Mouse (Mus musculus): ENCODE measurements around the gene 1700061G19Rik.
A peak's percentile ranks its signal among the peaks of the same experiment; 100 is the strongest.
"Not testable (repeated sequence)": the region's sequence is repeated elsewhere in the genome, so short reads cannot be mapped to it uniquely, and the experiment has no call there.

The 1700061G19Rik gene

GRCm38 (mm10) chr17:56871767-56872166, 3.5 kb upstream of the 1700061G19Rik start:
- DNase-seq (ENCODE audit: low read depth, low spot score), result no peak

DNA sequence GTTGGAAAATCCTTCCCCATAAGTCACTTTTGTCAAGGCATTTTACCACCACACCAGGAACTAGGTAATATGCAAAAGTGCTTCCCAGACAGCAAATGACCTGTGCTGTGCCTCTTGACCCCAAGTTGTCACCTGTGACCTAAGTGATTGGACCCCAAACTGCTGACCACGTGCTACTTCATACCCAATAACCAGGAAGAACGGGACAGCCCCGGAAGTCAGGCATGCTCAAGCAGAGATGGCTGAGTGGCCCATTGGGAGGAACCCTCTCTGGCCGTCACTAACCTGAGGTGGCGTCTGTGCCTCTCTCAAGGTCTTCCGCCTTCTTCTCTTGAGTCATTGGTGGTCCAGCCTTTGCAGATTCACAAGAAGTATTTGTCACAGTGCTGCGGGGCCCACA, 2.8 kb upstream of the 1700061G19Rik start:
- no peak for DNase-seq (ENCODE audit: low read depth, low spot score)

- DNase-seq (ENCODE audit: low read depth, low spot score), result no peak
These were observed 1.0 kb upstream of the 1700061G19Rik start, which contains the start of gene Acsbg2 for GRCm38 (mm10) chr17:56874237-56874636. Gene Acsbg2 (minus strand): TSS chr17:56874447.

GRCm38 (mm10) chr17:56876465-56876864, 1.2 kb downstream of the 1700061G19Rik start:
- no peak for DNase-seq (ENCODE audit: low read depth, low spot score)

DNA sequence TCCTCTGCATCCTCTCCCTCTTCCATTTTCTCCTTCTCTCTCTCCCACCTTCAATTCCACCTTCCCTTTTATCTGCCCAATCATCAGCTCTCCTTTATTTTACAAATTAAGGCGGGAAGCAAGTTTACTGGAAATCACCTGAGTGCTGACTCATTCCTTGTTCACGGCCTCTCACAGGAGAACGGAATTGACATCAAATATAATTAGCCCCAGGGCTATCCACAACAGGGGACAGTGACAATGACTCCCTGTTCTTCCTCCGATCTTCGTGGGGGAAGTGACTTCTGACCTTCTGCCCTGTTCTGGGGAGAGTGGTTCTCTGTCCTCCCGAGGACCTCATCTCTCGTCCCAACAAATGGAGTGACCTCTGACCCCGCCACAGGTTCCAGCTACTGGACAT, 1.7 kb downstream of the 1700061G19Rik start:
- DNase-seq (ENCODE audit: low read depth, low spot score), result no peak

DNA sequence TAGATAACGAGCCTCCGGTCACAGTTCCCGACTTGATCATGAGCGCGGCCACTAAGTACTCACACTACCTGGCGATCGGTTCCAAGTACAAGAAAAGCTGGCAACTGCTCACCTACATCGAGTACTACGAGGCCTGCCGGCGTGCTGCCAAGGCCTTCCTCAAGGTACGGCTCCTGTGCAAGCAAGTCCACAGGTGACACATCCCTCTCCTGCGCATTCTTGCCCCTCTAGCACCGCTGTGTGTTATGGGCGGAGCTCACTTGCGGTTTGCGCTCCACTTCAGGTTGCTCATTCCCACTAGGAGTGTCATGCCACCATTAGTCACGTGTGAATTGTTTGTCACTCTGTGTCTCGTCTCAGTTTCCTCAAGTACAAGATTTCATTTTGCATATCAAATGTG, 2.1 kb downstream of the 1700061G19Rik start:
- DNase-seq (ENCODE audit: low read depth, low spot score), result no peak

DNA sequence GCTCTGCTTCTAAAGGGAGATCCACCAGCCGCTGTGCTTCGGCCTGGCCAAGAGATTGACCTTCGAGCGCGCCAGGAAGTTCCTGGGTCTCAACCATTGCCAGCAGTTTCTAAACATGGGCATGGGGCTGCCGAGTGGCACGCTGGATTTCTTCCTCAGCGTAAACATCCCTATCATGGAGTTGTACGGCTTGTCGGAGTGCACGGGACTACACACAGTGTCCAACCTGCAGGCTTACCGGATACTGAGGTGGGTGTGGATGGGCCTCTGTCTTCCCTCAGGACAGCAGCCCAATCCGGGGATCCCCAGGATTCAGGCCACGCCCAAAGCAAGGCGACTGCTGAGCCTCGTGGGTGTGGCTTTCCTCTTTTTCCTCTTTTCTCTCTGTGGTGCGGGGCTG, 8.3 kb downstream of the 1700061G19Rik start:
- DNase-seq (ENCODE audit: low read depth, low spot score), result no peak

DNA sequence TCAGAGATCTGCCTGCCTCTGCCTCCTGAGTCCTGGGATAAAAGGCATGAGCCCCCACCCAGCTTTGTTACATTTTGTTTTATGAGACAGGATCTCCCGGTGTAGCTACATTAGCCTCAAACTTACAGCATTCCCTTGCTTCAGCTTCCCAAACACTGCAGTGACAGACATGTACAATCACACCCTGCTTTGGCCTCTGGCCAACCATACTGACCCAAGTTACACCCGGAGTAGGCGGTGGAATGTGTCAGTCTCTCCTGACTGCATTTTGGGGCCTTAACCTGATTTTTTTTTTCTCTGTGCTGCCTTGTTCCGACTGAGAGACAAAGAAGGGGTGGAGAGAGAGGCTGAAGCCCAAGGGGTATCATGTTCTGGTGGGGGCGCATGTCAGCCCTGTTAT, 9.1 kb downstream of the 1700061G19Rik start:
- no peak for DNase-seq (ENCODE audit: low read depth, low spot score)

DNA sequence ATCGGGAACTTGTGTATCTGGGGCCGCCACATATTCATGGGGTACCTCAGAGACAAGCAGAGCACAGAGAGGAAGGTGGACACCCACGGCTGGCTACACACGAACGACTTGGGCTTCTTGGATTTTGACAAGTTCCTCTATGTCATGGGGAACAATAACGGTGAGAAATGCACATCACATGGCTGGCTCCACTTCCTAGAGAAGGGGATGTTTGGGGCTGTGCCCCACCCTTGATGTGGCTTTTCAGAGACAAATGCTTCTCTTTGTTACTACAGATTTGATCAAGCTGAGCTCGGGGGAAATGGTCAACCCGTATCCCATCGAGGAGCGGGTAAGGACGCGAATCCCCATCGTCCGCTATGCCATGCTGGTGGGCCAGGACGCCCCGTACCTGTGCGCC, 9.5 kb downstream of the 1700061G19Rik start:
- DNase-seq (ENCODE audit: low read depth, low spot score), result no peak

GRCm38 (mm10) chr17:56888050-56888449, 12.8 kb downstream of the 1700061G19Rik start:
- no peak for DNase-seq (ENCODE audit: low read depth, low spot score)

DNA sequence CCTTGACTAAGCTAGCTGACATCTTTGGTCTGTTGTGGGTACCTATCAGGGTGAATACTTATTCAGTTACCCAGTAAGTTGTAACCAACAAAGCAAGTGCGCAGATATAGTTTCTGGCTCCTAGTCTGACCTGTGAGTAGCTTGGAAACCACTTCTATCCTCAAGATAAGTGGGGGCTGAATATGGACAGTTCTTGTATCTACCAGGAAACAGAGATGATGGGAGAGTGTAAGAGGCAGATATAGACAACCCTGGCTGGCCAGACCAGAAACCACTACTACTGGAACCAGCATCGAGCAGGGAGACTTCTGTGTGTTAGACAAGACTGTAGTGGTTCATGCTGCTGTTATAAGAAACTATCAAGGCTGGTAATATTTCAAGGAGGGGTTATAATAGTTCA, 14.7 kb downstream of the 1700061G19Rik start:
- DNase-seq (ENCODE audit: low read depth, low spot score), result no peak

- no peak for DNase-seq (ENCODE audit: low read depth, low spot score)
These were observed 20.2 kb downstream of the 1700061G19Rik start for GRCm38 (mm10) chr17:56895368-56895918.

DNA sequence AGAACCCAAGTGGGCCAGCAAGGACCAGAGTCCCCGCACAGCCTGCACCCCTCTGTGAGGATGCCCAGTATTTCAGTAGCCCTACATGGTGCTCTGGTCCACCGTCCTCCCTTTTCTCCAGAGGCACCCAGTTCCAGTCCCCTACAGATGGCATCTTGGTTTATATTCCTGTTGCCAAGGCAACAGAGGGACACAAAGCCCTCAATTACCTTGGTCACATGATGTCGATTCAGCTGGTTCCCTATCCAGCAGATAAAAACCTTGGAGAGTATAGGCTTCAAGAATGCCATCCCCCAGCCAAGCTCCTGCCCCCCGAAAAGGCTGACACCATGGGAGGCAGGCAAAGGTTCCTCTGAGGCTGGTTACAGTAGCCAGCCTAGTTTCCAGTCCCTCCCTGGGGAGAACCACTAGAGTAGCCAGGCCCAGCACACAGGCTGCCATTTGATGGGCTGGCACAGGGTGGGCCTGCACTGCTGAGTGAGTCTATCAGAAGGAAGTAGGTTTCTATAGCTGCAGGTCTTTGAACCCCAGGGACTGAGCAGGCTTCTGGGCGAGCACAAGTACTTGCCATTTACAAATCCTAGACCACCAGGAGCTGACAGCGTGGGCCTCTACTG, 21.3 kb downstream of the 1700061G19Rik start:
- peak; percentile 42 for DNase-seq (ENCODE audit: low read depth, low spot score)

GRCm38 (mm10) chr17:56897630-56898195, 22.4 kb downstream of the 1700061G19Rik start:
- DNase-seq (ENCODE audit: low read depth, low spot score), result no peak

GRCm38 (mm10) chr17:56902698-56903097, 27.4 kb downstream of the 1700061G19Rik start:
- no peak for DNase-seq (ENCODE audit: low read depth, low spot score)

DNA sequence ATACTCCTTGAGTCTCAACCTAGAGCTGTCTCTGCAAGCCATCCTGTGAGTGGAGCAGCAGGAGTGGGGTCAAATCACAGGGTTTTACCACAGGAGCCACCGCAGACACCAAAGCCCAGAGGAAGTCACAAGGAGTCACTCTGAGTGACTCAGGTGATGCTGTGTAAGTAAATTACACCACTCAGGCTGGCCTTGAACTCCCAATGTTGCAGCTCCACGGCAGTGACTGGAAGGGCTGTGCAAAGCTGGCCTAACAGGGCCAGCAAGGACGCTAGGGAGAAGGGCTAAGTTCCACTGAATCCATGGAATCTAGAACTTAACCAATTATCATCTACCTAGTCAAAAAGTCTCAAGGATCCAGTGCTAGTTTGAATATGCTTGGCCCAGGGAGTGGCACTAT, 30.9 kb downstream of the 1700061G19Rik start:
- DNase-seq (ENCODE audit: low read depth, low spot score), result no peak

DNA sequence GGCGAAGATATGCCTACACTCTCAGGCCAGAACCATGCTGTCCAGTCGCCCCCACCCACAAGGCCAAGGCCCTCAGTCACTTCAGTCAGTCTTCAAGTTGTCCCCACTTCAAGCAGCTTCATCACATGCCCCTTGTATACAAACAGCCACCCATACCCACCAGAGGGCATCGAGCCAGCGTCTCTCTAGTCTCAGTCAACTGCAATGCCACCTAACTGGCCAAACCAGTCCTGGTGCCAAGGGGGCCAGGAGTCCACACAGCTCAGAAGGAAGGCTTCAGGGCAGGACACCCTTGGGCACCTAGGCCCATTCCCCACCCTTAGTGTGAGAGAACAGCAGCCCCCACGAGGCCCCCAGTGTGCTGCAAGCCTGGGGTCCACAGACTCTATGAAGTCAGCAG, 31.8 kb downstream of the 1700061G19Rik start:
- no peak for DNase-seq (ENCODE audit: low read depth, low spot score)

- DNase-seq (ENCODE audit: low read depth, low spot score), result no peak
These were observed 32.6 kb downstream of the 1700061G19Rik start for GRCm38 (mm10) chr17:56907887-56908286.

GRCm38 (mm10) chr17:56909764-56910163, 34.5 kb downstream of the 1700061G19Rik start:
- DNase-seq (ENCODE audit: low read depth, low spot score), result not testable (repeated sequence)

- DNase-seq (ENCODE audit: low read depth, low spot score), result no peak
These were observed 37.7 kb downstream of the 1700061G19Rik start for GRCm38 (mm10) chr17:56913023-56913422.

GRCm38 (mm10) chr17:56913444-56913843, 38.2 kb downstream of the 1700061G19Rik start:
- DNase-seq (ENCODE audit: low read depth, low spot score), result no peak

DNA sequence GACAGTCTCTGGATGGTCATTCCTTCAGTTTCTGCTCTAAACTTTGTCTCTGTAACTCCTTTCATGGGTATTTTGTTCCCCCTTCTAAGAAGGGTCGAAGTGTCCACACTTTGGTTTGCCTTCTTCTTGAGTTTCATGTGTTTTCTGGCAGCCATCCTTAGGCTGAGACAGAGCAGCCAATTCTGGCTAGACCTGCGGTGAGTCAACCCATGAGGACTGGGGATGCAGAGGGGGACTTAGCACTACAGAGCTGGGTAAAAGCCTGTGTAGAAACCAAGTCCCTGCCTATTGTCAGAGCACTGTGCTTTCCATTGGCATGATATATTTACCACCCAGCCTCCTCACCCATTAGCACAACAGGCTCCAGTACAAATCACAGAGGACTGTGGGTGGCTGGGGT, 41.9 kb downstream of the 1700061G19Rik start:
- no peak for DNase-seq (ENCODE audit: low read depth, low spot score)

- DNase-seq (ENCODE audit: low read depth, low spot score), result no peak
These were observed 44.4 kb downstream of the 1700061G19Rik start for GRCm38 (mm10) chr17:56919725-56920124.
